Mouse (Mus musculus): ENCODE results near the gene Nagk.
A peak's percentile ranks its signal among the peaks of the same experiment; 100 is the strongest.
"Not testable (repeated sequence)": the region's sequence is repeated elsewhere in the genome, so short reads cannot be mapped to it uniquely, and the experiment has no call there.

The Nagk gene

DNA sequence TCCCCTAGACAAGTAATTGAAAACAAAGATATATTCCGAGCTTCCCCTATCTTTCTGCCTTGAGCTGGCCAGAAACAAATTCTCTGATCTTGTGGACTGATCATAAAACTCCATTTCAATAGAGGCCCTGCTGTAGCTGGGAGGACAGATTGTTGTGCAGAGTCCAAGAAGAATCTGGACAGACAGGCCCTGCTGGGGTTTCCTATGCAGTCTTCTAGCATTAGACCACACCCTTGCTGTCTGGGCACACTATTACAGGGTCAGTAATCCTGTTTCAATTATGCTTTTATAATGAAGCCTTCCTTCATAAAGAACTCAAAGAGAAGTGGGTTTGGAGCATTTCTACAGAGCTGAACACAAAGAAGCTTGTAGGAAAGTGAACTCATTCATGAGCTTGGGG, 24.2 kb downstream of the Nagk start:
- no peak for DNase-seq

DNA sequence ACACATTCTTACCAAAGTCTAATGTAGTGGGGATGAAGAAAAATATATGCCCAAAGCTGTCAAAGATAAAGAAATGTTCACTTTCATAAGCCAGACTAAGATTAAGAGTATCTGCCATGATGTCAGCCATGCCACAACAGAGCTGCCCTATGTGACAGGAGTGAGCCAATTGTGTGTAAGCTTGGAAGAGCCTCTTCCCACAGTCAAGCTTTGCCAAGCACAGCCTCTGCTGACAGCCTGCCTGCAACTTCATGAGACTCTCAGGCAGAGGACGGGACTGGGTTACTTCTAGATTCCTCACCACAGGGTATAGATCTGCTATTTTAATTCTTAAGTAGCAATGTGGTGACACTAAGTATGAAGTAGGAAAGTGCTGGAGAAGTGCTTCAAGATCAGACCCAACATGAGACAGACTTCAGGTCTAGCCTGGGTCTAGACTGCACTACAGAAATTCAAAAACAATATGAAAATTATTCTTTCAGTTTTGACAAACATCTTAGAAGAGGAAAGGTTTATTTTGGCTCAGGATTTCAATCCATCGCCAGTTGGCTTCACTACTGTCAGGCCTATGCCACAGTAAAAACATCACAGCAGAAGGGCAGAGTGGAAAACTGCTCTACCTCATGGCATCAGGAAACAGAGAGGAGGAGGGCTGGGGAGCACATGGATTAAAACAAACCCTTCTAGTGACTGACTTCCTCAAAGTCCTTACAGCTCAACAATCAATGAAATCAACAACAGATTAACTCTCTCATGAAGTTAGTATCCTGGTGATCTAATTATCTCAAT, 26.1 kb downstream of the Nagk start:
- no peak for DNase-seq

DNA sequence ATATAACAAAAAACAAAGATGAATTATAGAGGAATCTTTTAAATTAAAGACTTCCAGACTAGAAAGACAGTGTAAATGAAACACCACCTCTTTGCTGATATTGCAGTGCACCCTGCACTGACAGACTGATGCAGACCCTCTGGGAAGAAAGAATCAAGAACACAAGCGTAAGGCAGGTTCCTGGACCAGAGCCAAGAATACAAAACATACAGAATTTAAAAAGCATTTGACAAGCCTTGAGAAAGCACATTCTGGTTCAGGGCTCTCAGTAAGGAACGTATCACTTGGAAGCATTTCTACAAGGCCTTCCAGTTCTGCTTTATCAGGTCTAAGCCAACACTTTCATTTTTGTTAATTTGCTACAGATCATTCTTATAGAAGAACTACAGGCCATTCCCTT, 27.1 kb downstream of the Nagk start:
- no peak for DNase-seq

DNA sequence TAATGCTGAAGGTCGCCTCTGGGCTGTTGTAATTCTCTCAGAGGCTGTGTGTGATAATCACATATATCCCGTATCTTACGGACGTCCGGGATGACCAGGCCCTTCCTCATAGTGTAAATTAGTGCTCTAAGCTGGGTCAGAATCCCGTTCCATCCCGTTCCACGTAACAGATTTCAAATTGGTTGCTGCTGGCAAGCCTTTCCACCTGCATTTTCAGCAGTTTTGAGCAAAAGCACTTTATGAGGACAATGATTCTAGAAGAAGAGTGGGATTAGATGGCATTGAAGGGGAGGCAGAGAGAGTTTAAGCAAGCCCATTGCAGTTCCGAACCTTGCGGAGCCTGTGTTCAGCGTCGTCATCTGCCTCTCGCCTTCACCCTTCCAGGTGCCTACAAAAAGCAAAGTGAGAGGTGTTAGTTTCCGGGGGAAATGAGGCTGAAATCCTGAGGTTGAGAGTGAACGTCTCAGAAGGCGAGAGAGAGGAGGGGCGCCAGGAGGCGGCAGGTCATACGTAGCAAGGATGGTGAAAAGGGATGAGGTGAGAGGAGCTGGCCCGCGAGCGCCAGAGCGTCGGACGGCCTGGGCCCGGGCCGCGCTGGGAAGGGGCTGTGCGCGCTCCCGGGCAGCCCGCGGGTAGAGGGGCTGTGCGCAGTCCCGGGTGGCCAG, 36.3 kb downstream of the Nagk start:
- DNase-seq = no peak

DNA sequence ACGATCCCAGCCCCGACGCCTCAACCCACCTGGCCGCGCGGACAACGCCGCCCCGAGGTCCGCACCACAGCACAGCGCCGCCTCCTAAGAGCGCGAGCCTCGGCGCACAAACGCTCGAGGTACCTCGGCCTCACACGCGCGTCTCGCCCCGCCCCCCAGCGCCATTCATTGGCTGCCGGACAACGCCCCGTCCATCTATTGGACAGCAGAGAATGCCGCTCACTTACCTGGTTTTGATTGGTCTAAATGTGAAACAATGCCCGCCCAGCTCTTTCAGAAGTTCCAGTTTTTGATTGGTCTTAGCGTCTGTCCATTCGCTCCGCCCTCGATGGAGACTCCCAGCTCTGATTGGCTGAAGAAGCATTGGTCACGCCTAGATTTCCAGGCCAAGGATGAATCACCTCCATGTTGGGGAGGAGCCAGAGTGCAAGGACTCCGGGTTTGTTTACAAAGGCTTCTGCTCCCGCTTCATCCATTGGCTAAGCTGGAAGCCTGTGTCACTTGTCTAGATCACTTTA, 36.9 kb downstream of the Nagk start, which contains the start of gene Paip2b:
Paip2b (minus strand) TSS at position 136 of the 518 bp plus-strand sequence.
- peak; percentile 99 for DNase-seq

DNA sequence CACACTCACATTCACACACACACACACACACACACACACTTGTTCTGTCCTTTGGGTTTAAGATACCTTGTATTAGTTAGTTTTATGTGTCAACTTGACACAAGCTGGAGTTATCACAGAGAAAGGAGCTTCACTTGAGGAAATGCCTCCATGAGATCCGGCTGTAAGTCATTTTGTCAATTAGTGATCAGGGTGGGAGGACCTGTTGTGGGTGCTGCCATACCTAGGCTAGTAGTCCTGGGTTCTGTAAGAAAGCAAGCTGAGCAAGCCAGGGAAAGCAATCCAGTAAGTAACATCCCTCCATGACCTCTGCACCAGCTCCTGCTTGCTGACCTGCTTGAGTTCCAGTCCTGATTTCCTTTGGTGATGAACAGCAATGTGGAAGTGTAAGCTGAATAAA, 37.6 kb downstream of the Nagk start:
- not testable (repeated sequence) for DNase-seq

DNA sequence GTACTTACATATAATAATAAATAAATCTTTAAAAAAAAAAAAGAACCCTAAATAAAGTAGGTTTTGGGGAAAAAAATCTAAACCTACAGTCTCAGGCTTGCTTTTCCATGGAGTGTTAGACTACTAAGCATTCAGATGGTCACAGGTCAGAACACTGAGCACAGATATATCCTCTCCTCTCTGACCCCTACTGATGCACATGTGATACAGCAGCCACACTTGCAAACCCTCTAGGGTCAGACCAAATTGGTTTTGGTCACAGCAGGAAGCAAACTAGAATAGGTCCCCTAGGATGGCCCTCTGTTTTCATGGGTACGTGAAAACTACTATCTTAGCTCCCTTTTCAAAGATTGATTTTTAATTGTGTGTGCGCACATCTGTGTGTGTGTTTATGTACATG, 42.0 kb downstream of the Nagk start:
- no peak for DNase-seq

DNA sequence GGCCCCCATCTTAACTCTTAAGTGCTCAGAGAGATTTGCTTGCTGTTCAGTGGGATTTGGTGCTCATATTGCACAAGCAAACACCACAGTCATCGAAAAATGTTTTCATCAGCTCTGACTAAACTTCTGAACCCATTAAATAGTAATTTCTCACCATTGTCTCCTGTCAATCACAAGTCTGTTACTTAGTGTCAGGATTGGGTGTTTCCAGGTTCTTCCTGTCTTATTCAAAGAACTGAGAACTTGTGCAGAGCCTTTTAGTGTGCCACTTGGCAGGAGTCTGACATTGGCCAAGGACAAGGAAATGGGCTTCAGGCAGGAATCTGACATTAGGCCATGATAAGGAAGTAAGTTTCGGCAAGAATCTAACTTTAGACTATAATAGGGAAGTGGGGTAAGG, 43.3 kb downstream of the Nagk start:
- no peak for DNase-seq

DNA sequence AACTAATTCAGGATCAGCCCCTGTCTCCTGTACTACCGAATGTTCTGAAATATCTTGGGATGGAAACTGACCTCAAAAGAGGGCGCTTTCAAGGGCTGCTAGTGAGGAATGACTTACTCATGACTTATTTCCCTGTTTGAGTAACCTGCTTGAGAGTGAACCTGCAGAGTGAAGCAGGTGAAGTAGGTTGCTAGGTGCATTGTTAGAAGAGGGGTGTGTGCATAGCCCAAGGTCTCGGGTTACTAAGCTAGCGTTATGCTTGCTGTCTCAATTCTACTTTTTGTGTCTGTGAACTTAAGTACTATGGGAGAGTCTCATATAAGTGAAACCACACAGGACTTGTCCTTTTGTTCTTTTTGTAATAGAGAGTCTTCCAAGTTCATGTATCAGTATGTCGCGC, 45.3 kb downstream of the Nagk start:
- DNase-seq = no peak

DNA sequence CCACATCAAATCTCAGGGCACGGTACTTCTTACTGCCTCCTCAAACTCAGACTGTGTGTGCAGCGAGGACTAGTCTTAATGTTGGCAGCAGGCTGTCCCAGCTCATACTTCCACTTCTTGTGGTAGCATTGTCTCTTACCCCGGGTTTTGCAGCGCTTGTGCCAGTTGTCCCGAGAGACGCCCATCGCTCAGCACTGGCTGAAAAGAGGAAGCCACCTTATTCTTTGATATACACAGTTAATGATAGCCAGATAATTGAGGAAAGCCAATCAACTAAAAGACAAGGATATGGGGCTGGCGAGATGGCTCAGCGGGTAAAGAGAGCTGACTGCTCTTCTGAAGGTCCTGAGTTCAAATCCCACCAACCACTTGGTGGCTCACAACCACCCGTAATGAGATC, 50.1 kb downstream of the Nagk start:
- DNase-seq = no peak

DNA sequence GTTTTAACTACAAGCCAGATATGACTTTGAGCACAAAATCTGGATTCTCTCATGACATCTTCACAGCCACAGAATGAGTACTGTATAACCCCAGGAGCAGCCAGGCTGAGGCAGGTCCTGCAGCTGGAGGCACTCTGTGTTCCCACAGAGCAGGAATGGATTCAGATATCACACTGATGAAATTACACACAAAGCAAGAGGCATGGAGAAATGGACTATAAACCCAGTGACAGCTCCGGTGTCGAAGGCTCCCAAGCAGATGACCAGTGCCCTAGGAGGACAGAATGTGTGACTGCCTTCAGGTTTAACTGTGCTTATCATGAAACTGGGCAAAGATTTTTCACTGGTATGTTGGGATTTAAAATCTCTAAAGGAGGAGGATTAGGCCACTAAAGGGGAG, 51.4 kb downstream of the Nagk start:
- no peak for DNase-seq

DNA sequence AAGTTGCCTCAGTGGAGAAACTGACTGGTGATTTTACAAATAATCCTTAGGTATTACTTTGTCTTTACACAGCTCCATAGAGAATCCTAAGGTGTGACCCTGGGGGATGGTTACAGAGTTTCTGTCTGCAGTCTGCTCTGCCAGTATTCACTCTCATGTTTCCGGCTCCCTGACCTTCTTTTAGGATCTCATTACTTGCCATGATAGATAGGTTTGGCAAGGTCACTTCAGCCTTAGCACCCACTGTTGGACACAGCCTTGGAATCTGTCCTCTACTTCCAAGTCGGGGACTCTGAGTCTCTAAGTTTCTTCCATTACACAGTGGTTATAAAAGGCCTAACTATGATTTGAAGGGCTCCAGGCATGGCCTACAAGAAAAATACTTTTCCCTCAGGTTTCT, 54.7 kb downstream of the Nagk start:
- DNase-seq = no peak
